In genomic region chr2:152106597-152106996, GRCm38 (mm10) we compare ENCODE assay signal across 9 mouse cellular contexts. TPM values are rescaled to one million over a fixed set of nuclear protein-coding genes. Genes with fewer than 3 reads are reported as not detected.
A peak's percentile ranks its signal among the peaks of the same experiment; 100 is the strongest.
DNase-seq lines count a peak whose midpoint lies in the region; ATAC-seq and TF ChIP-seq lines count a peak whose summit lies in the region.
"Had no signal": no experiment of that assay in that cellular context is flagged by ENCODE, and none has a peak within 500 bp of the region (broad histone marks: within the 10 kb centered on the region; RNA-seq: fewer than 3 reads in every experiment).

No protein-coding gene starts in this region.

- DNase-seq in layer of hippocampus, adult 2 months (ENCODE audit: low spot score in 2 of 2), result no peak
- no peak for DNase-seq in layer of hippocampus, postnatal 10 days (ENCODE audit: low spot score in 2 of 2)
- peak; percentile 1 for DNase-seq in midbrain, embryonic 14.5 days
- DNase-seq in adrenal gland, postnatal 25 days, result no peak
- DNase-seq in layer of hippocampus, adult 11-12 months (ENCODE audit: low spot score), result no peak

- 0 out of 2 replicates have a peak, but pooled peaks cover 3% of the 10 kb centered on the region for H3K36me3 ChIP-seq in hindbrain, embryonic 12.5 days
- H3K36me3 ChIP-seq in midbrain, embryonic 14.5 days (ENCODE audit: control insufficient read depth, insufficient read depth, low read length), result no peaks in the 10 kb centered on the region

- TF ChIP-seq POLR2A in bone marrow macrophage, adult 2 months (IDR thresholded peaks at IDR 0.05; ENCODE audit: borderline replicate concordance, low read depth, low read length), result no peak

- peak overlapping the region; percentile 99; the same call in 1 of the 2 replicates for H3K27ac ChIP-seq in layer of hippocampus, adult 2 months
- H3K27ac ChIP-seq in bone marrow macrophage, adult 2 months (ENCODE audit: insufficient read depth, low read depth, low read length), result no peak overlapping the region
- H3K27ac ChIP-seq in hindbrain, embryonic 12.5 days, result no peak overlapping the region
- H3K27ac ChIP-seq in midbrain, embryonic 14.5 days (replicated peaks; ENCODE audit: low read depth, low read length), result no peak overlapping the region

- H3K9me3 ChIP-seq in hindbrain, embryonic 12.5 days (replicated peaks), result no peaks in the 10 kb centered on the region
- no peaks in the 10 kb centered on the region for H3K9me3 ChIP-seq in midbrain, embryonic 14.5 days (ENCODE audit: control insufficient read depth, low read length)

- peak overlapping the region; percentile 80; the same call in 1 of the 2 replicates for H3K4me2 ChIP-seq in hindbrain, embryonic 12.5 days (replicated peaks)
- H3K4me2 ChIP-seq in midbrain, embryonic 14.5 days (ENCODE audit: low read length), result peak overlapping the region; percentile 79; the same call in 1 of the 2 replicates

- H3K4me3 ChIP-seq in layer of hippocampus, adult 2 months, result peak overlapping the region; percentile 67; the same call in 1 of the 2 replicates
- peak overlapping the region; percentile 82 for H3K4me3 ChIP-seq in bone marrow macrophage, adult 2 months (ENCODE audit: insufficient read depth, low read length)
- H3K4me3 ChIP-seq in hindbrain, embryonic 12.5 days, result no peak overlapping the region
- H3K4me3 ChIP-seq in midbrain, embryonic 14.5 days (replicated peaks; ENCODE audit: low read depth, low read length), result no peak overlapping the region

- H3K9ac ChIP-seq in hindbrain, embryonic 12.5 days, result no peak overlapping the region
- H3K9ac ChIP-seq in midbrain, embryonic 14.5 days (replicated peaks; ENCODE audit: low read length), result no peak overlapping the region

- 92% methylated on average over 10 of the region's 10 CpGs for WGBS in hindbrain, embryonic 12.5 days
- 94% methylated on average over 10 of the region's 10 CpGs for WGBS in midbrain, embryonic 14.5 days

- no peaks in the 10 kb centered on the region; the same call in 1 of the 2 replicates for H3K27me3 ChIP-seq in hindbrain, embryonic 12.5 days
- no peaks in the 10 kb centered on the region for H3K27me3 ChIP-seq in midbrain, embryonic 14.5 days (ENCODE audit: control insufficient read depth, insufficient read depth, low read length)

- no peak for TF ChIP-seq CTCF in layer of hippocampus, adult 2 months (conservative IDR thresholded peaks at IDR 0.05)
- no peak for TF ChIP-seq CTCF in bone marrow macrophage, adult 2 months (IDR thresholded peaks at IDR 0.05; ENCODE audit: low read depth, low read length)

- H3K4me1 ChIP-seq in bone marrow macrophage, adult 2 months (ENCODE audit: control insufficient read depth, insufficient read depth, low read length), result peaks cover 15% of the 10 kb centered on the region
- peaks cover 24% of the 10 kb centered on the region for H3K4me1 ChIP-seq in hindbrain, embryonic 12.5 days
- peaks cover 14% of the 10 kb centered on the region for H3K4me1 ChIP-seq in midbrain, embryonic 14.5 days (ENCODE audit: control insufficient read depth, insufficient read depth, low read length)

- ATAC-seq in hindbrain, embryonic 12.5 days (ENCODE audit: low FRiP score), result no peak
- no peak for ATAC-seq in midbrain, embryonic 14.5 days (ENCODE audit: low FRiP score, low TSS enrichment)

RNA-seq across cellular contexts. Expression of gene Srxn1, which starts 1.3 kb away (rescaled TPM):
- 10 to 100 TPM; 76.0 to 80.6 TPM for total RNA-seq in layer of hippocampus, adult 2 months (2021)
- 10 to 100 TPM; 40.4 to 43.0 TPM for total RNA-seq in layer of hippocampus, postnatal 10 days (2021)
- 50.2 and 54.5 TPM in 2 replicates for polyA plus RNA-seq in bone marrow macrophage, adult 2 months (2012; ENCODE audit: insufficient read depth, insufficient read length, missing spikeins)
- polyA plus RNA-seq in hindbrain, embryonic 12.5 days (2016; fragmentation: Nextera tagmentation; extraction: Ambion mirVana), result 13.8 and 15.3 TPM in 2 replicates
- 11.5 and 17.4 TPM in 2 replicates for polyA plus RNA-seq in midbrain, embryonic 14.5 days (2014; fragmentation: Nextera tagmentation; extraction: Ambion mirVana)
- 131 and 337 TPM in 2 replicates for total RNA-seq in adrenal gland, postnatal 25 days (2021)

RNA-seq across cellular contexts. Expression of gene Scrt2, which starts 25.3 kb away (rescaled TPM):
- total RNA-seq in layer of hippocampus, adult 2 months (2021), result 10 to 100 TPM; 24.4 to 25.4 TPM
- total RNA-seq in layer of hippocampus, postnatal 10 days (2021), result 10 to 100 TPM; 20.8 to 21.8 TPM
- not detected in 2 replicates for polyA plus RNA-seq in bone marrow macrophage, adult 2 months (2012; ENCODE audit: insufficient read depth, insufficient read length, missing spikeins)
- 26.8 and 28.3 TPM in 2 replicates for polyA plus RNA-seq in hindbrain, embryonic 12.5 days (2016; fragmentation: Nextera tagmentation; extraction: Ambion mirVana)
- 16.4 and 18.4 TPM in 2 replicates for polyA plus RNA-seq in midbrain, embryonic 14.5 days (2014; fragmentation: Nextera tagmentation; extraction: Ambion mirVana)
- 0.36 TPM in 1 of 2 replicates, not detected in the other for total RNA-seq in adrenal gland, postnatal 25 days (2021)
- total RNA-seq: hematopoietic stem cell, adult 5-6 weeks; neutrophil, adult 5-6 weeks had no signal

RNA-seq across cellular contexts. Expression of gene Tcf15, which starts 36.8 kb away (rescaled TPM):
- total RNA-seq in layer of hippocampus, adult 2 months (2021), result 1 to 10 TPM; 2.7 to 5.1 TPM
- 1 to 10 TPM; 3.0 to 3.4 TPM for total RNA-seq in layer of hippocampus, postnatal 10 days (2021)
- polyA plus RNA-seq in bone marrow macrophage, adult 2 months (2012; ENCODE audit: insufficient read depth, insufficient read length, missing spikeins), result not detected in 2 replicates
- polyA plus RNA-seq in hindbrain, embryonic 12.5 days (2016; fragmentation: Nextera tagmentation; extraction: Ambion mirVana), result 8.8 and 9.9 TPM in 2 replicates
- 0.76 and 0.96 TPM in 2 replicates for polyA plus RNA-seq in midbrain, embryonic 14.5 days (2014; fragmentation: Nextera tagmentation; extraction: Ambion mirVana)
- total RNA-seq in adrenal gland, postnatal 25 days (2021), result 3.6 and 5.0 TPM in 2 replicates
- total RNA-seq: neutrophil, adult 5-6 weeks had no signal

Comparison
In these comparisons a context has a peak if more than half of its experiments do, and no peak if none do; other contexts are left out.
1. H3K4me3 ChIP-seq: peak in layer of hippocampus, adult 2 months (single experiment) and bone marrow macrophage, adult 2 months (single experiment); none in hindbrain, embryonic 12.5 days (single experiment) and midbrain, embryonic 14.5 days (single experiment).
2. RNA of gene Scrt2, which starts 25.3 kb away (total RNA-seq): 24.4 to 25.4 TPM in layer of hippocampus, adult 2 months and 20.8 to 21.8 TPM in layer of hippocampus, postnatal 10 days; 0.36 TPM in adrenal gland, postnatal 25 days; every median in the first group is over 10 times any median in the second.